8 mouse cellular contexts compared by ENCODE assay signal in the genomic region with DNA sequence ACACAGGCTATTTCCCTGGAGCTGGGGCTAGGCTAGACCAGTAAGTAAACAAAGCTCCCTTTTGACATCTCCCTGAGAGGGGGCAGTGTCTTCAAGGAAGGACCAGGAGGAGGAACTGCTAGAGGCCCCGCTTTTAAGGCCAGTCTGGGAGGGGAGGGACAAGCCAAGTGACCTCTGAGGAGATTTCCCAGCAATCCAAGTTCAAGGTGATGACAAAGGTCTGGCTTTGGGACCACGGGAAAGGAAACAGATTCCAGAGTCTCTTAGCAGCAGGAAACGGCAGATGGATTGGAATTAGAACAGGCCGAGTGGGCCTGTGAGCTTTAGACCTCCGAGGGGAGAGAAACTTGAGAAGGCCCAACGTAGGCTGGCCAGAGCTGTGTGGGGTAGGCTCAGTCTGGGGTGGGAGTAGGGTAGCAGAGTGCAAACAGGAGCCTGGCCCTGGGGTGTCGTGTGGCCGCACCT.
A peak's percentile ranks its signal among the peaks of the same experiment; 100 is the strongest.
DNase-seq lines count a peak whose midpoint lies in the region; ATAC-seq lines count a peak whose summit lies in the region.

No protein-coding gene starts in this region.

- H3K9me3 ChIP-seq in midbrain, embryonic 11.5 days (ENCODE audit: control insufficient read depth, low read length), result no peaks in the 10 kb centered on the region
- H3K9me3 ChIP-seq in midbrain, embryonic 15.5 days, result no peaks in the 10 kb centered on the region
- no peaks in the 10 kb centered on the region for H3K9me3 ChIP-seq in stomach, embryonic 14.5 days (ENCODE audit: control insufficient read depth, low read depth, low read length)

- no peak overlapping the region for H3K4me2 ChIP-seq in midbrain, embryonic 11.5 days
- no peak overlapping the region for H3K4me2 ChIP-seq in midbrain, embryonic 15.5 days
- no peak overlapping the region for H3K4me2 ChIP-seq in stomach, embryonic 14.5 days (replicated peaks; ENCODE audit: low read depth, low read length)

- no peak for ATAC-seq in midbrain, embryonic 11.5 days (ENCODE audit: low FRiP score)
- ATAC-seq in midbrain, embryonic 15.5 days (replicated peaks), result no peak
- peak; percentile 46; the same call in 1 of the 2 replicates for ATAC-seq in stomach, embryonic 14.5 days (ENCODE audit: insufficient number of reproducible peaks, insufficient read depth, low FRiP score, low read depth)

- H3K4me1 ChIP-seq in midbrain, embryonic 11.5 days (ENCODE audit: control insufficient read depth, insufficient read depth, low read length), result no peaks in the 10 kb centered on the region
- H3K4me1 ChIP-seq in midbrain, embryonic 15.5 days, result 0 out of 2 replicates have a peak, but pooled peaks cover 3% of the 10 kb centered on the region
- peaks cover 19% of the 10 kb centered on the region for H3K4me1 ChIP-seq in stomach, embryonic 14.5 days (ENCODE audit: control insufficient read depth, insufficient read depth, low read length)

- H3K27me3 ChIP-seq in midbrain, embryonic 11.5 days (ENCODE audit: control insufficient read depth, insufficient read depth, low read length), result no peaks in the 10 kb centered on the region
- no peaks in the 10 kb centered on the region for H3K27me3 ChIP-seq in midbrain, embryonic 15.5 days (replicated peaks)
- H3K27me3 ChIP-seq in stomach, embryonic 14.5 days (ENCODE audit: control insufficient read depth, insufficient read depth, low read length), result no peaks in the 10 kb centered on the region

- H3K9ac ChIP-seq in midbrain, embryonic 11.5 days (ENCODE audit: low read length), result no peak overlapping the region
- no peak overlapping the region for H3K9ac ChIP-seq in midbrain, embryonic 15.5 days
- H3K9ac ChIP-seq in stomach, embryonic 14.5 days (replicated peaks; ENCODE audit: low read depth, low read length), result no peak overlapping the region

- 54% methylated on average over 8 of the region's 8 CpGs for WGBS in midbrain, embryonic 11.5 days
- WGBS in midbrain, embryonic 15.5 days, result 49% methylated on average over 8 of the region's 8 CpGs
- WGBS in stomach, embryonic 14.5 days, result 11% methylated on average over 8 of the region's 8 CpGs

- peak; percentile 83 for DNase-seq in midbrain, embryonic 11.5 days (ENCODE audit: low spot score, missing footprints)
- peak; percentile 80 to 82 for DNase-seq in heart, postnatal 10 days
- peak; percentile 63 for DNase-seq in kidney, postnatal 10 days
- no peak for DNase-seq in left cerebral cortex, adult 9 months (ENCODE audit: low spot score in 2 of 2)
- no peak for DNase-seq in c-Kit-positive CD71-positive TER-119-positive erythroid progenitor cells, embryonic 14.5 days (ENCODE audit: low spot score)
- DNase-seq in cerebellum, adult 18-20 months, result no peak

- H3K36me3 ChIP-seq in midbrain, embryonic 11.5 days (ENCODE audit: control insufficient read depth, insufficient read depth, low read length), result no peaks in the 10 kb centered on the region
- no peaks in the 10 kb centered on the region for H3K36me3 ChIP-seq in midbrain, embryonic 15.5 days (replicated peaks)
- H3K36me3 ChIP-seq in stomach, embryonic 14.5 days (ENCODE audit: control insufficient read depth, insufficient read depth, low read length), result no peaks in the 10 kb centered on the region

- H3K4me3 ChIP-seq in midbrain, embryonic 11.5 days (ENCODE audit: low read depth, low read length), result no peak overlapping the region
- H3K4me3 ChIP-seq in midbrain, embryonic 15.5 days, result no peak overlapping the region
- H3K4me3 ChIP-seq in stomach, embryonic 14.5 days (ENCODE audit: low read depth, low read length), result no peak overlapping the region

- H3K27ac ChIP-seq in midbrain, embryonic 11.5 days (ENCODE audit: low read depth, low read length), result no peak overlapping the region
- H3K27ac ChIP-seq in midbrain, embryonic 15.5 days, result no peak overlapping the region
- H3K27ac ChIP-seq in stomach, embryonic 14.5 days (ENCODE audit: low read length), result peak overlapping the region; percentile 72

- intact Hi-C loops in heart, postnatal 10 days (cut with DNase I), result loop anchor here (5.0 kb wide), 1 partner anchor 113 kb away; no protein-coding TSS in a partner anchor

Comparison
In these comparisons a context has a peak if more than half of its experiments do, and no peak if none do; other contexts are left out.
1. DNase-seq: peak in midbrain, embryonic 11.5 days (single experiment), heart, postnatal 10 days (2 of 2) and kidney, postnatal 10 days (single experiment); none in left cerebral cortex, adult 9 months (0 of 2), c-Kit-positive CD71-positive TER-119-positive erythroid progenitor cells, embryonic 14.5 days (single experiment) and cerebellum, adult 18-20 months (0 of 2).